ENCODE assay signal across 11 mouse cellular contexts in genomic region chr16:23250556-23251444, GRCm38 (mm10). TPM values are rescaled to one million over a fixed set of nuclear protein-coding genes. Genes with fewer than 3 reads are reported as not detected.
A peak's percentile ranks its signal among the peaks of the same experiment; 100 is the strongest.
DNase-seq lines count a peak whose midpoint lies in the region; ATAC-seq and TF ChIP-seq lines count a peak whose summit lies in the region.
"Had no signal": no experiment of that assay in that cellular context is flagged by ENCODE, and none has a peak within 500 bp of the region (broad histone marks: within the 10 kb centered on the region; RNA-seq: fewer than 3 reads in every experiment).

No protein-coding gene starts in this region.

- H3K4me1 ChIP-seq in forebrain, embryonic 10.5 days, result peaks cover 57% of the 10 kb centered on the region
- H3K4me1 ChIP-seq in forebrain, embryonic 11.5 days (replicated peaks; ENCODE audit: control insufficient read depth, insufficient read depth, low read length), result peaks cover 11% of the 10 kb centered on the region; the same call in 1 of the 2 replicates
- H3K4me1 ChIP-seq in limb, embryonic 14.5 days (ENCODE audit: control insufficient read depth, insufficient read depth, low read length), result peaks cover 28% of the 10 kb centered on the region
- H3K4me1 ChIP-seq in stomach, postnatal 0 days (replicated peaks; ENCODE audit: control insufficient read depth, insufficient read depth), result no peaks in the 10 kb centered on the region
- H3K4me1 ChIP-seq in heart, embryonic 11.5 days (ENCODE audit: control insufficient read depth, insufficient read depth, low read length), result peaks cover 10% of the 10 kb centered on the region
- H3K4me1 ChIP-seq: liver, embryonic 15.5 days had no signal

- H3K4me2 ChIP-seq in forebrain, embryonic 11.5 days (ENCODE audit: low read depth, low read length, severe bottlenecking), result no peak overlapping the region
- no peak overlapping the region for H3K4me2 ChIP-seq in limb, embryonic 14.5 days (replicated peaks; ENCODE audit: low read depth, low read length, severe bottlenecking)
- no peak overlapping the region for H3K4me2 ChIP-seq in stomach, postnatal 0 days (replicated peaks; ENCODE audit: low read depth)
- no peak overlapping the region for H3K4me2 ChIP-seq in heart, embryonic 11.5 days
- H3K4me2 ChIP-seq: liver, embryonic 15.5 days had no signal

- peaks cover 45% of the 10 kb centered on the region for H3K27me3 ChIP-seq in forebrain, embryonic 10.5 days (ENCODE audit: poor library complexity, severe bottlenecking)
- H3K27me3 ChIP-seq in forebrain, embryonic 11.5 days (ENCODE audit: control insufficient read depth, insufficient read depth, low read length), result no peaks in the 10 kb centered on the region
- no peaks in the 10 kb centered on the region for H3K27me3 ChIP-seq in limb, embryonic 14.5 days (ENCODE audit: control insufficient read depth, insufficient read depth, low read length)
- H3K27me3 ChIP-seq in stomach, postnatal 0 days (ENCODE audit: control insufficient read depth, insufficient read depth, low read length), result no peaks in the 10 kb centered on the region
- H3K27me3 ChIP-seq in heart, embryonic 11.5 days (ENCODE audit: control insufficient read depth, insufficient read depth, low read length), result peaks cover 35% of the 10 kb centered on the region
- H3K27me3 ChIP-seq: liver, embryonic 15.5 days had no signal

- no peak overlapping the region for H3K4me3 ChIP-seq in forebrain, embryonic 10.5 days
- no peak overlapping the region for H3K4me3 ChIP-seq in forebrain, embryonic 11.5 days (ENCODE audit: low read depth, low read length)
- no peak overlapping the region for H3K4me3 ChIP-seq in limb, embryonic 14.5 days (replicated peaks; ENCODE audit: low read length)
- no peak overlapping the region for H3K4me3 ChIP-seq in stomach, postnatal 0 days (ENCODE audit: low read depth, low read length)
- H3K4me3 ChIP-seq in heart, embryonic 11.5 days (ENCODE audit: low read depth, low read length), result no peak overlapping the region
- H3K4me3 ChIP-seq: liver, embryonic 15.5 days had no signal

- H3K9ac ChIP-seq in forebrain, embryonic 11.5 days (ENCODE audit: low read length), result no peak overlapping the region
- no peak overlapping the region for H3K9ac ChIP-seq in limb, embryonic 14.5 days (ENCODE audit: low read depth, low read length, severe bottlenecking)
- no peak overlapping the region for H3K9ac ChIP-seq in stomach, postnatal 0 days (ENCODE audit: low read length)
- no peak overlapping the region for H3K9ac ChIP-seq in heart, embryonic 11.5 days (ENCODE audit: low read depth, low read length)
- H3K9ac ChIP-seq: liver, embryonic 15.5 days had no signal

- no peak for TF ChIP-seq EP300 in stomach, postnatal 0 days (optimal IDR thresholded peaks at IDR 0.05)

- TF ChIP-seq POLR2A in limb, embryonic 14.5 days (IDR thresholded peaks at IDR 0.05; ENCODE audit: borderline replicate concordance, extremely low read depth, insufficient read depth, insufficient read length), result no peak

- peak overlapping the region; percentile 67 for H3K27ac ChIP-seq in forebrain, embryonic 10.5 days
- no peak overlapping the region for H3K27ac ChIP-seq in forebrain, embryonic 11.5 days (ENCODE audit: low read depth, low read length)
- H3K27ac ChIP-seq in limb, embryonic 14.5 days (replicated peaks; ENCODE audit: low read depth, low read length), result no peak overlapping the region
- H3K27ac ChIP-seq in stomach, postnatal 0 days (replicated peaks), result no peak overlapping the region
- H3K27ac ChIP-seq in heart, embryonic 11.5 days (ENCODE audit: low read depth, low read length), result no peak overlapping the region
- H3K27ac ChIP-seq: liver, embryonic 15.5 days had no signal

- no peak for DNase-seq in forebrain, embryonic 10.5 days (ENCODE audit: extremely low spot score, low spot score)
- DNase-seq in forebrain, embryonic 11.5 days (ENCODE audit: low spot score), result no peak
- DNase-seq in retina, embryonic 14.5 days (ENCODE audit: low spot score), result peak; percentile 43
- DNase-seq in retina, postnatal 1 day, result no peak
- DNase-seq in limb, embryonic 14.5 days (ENCODE audit: low spot score), result no peak
- no peak for DNase-seq in stomach, postnatal 0 days (ENCODE audit: low spot score)
- no peak for DNase-seq in thymus, postnatal 4 days
- DNase-seq: cerebellum, adult 8-10 months; kidney, postnatal 36 days had no signal

- peaks cover 4% of the 10 kb centered on the region; the same call in 1 of the 2 replicates for H3K36me3 ChIP-seq in forebrain, embryonic 10.5 days (replicated peaks)
- H3K36me3 ChIP-seq in forebrain, embryonic 11.5 days (ENCODE audit: control insufficient read depth, insufficient read depth, low read length), result no peaks in the 10 kb centered on the region
- H3K36me3 ChIP-seq in limb, embryonic 14.5 days (ENCODE audit: control insufficient read depth, insufficient read depth, low read length), result no peaks in the 10 kb centered on the region
- H3K36me3 ChIP-seq in stomach, postnatal 0 days (ENCODE audit: control insufficient read depth, insufficient read depth, low read length), result no peaks in the 10 kb centered on the region
- no peaks in the 10 kb centered on the region for H3K36me3 ChIP-seq in heart, embryonic 11.5 days (ENCODE audit: control insufficient read depth, insufficient read depth, low read length)
- H3K36me3 ChIP-seq: liver, embryonic 15.5 days had no signal

- no peak for ATAC-seq in forebrain, embryonic 11.5 days (replicated peaks; ENCODE audit: low FRiP score)
- peak; percentile 20; the same call in 1 of the 2 replicates for ATAC-seq in limb, embryonic 14.5 days (ENCODE audit: low FRiP score, low read depth)
- peak; percentile 66; the same call in 1 of the 2 replicates for ATAC-seq in stomach, postnatal 0 days (ENCODE audit: low FRiP score, low TSS enrichment)
- no peak; the same call in 1 of the 2 replicates for ATAC-seq in heart, embryonic 11.5 days (replicated peaks; ENCODE audit: insufficient number of reproducible peaks, low FRiP score, low TSS enrichment)

- H3K9me3 ChIP-seq in forebrain, embryonic 10.5 days, result no peaks in the 10 kb centered on the region
- H3K9me3 ChIP-seq in forebrain, embryonic 11.5 days (ENCODE audit: control insufficient read depth, low read length), result no peaks in the 10 kb centered on the region
- no peaks in the 10 kb centered on the region for H3K9me3 ChIP-seq in limb, embryonic 14.5 days (ENCODE audit: control insufficient read depth, low read length)
- H3K9me3 ChIP-seq in stomach, postnatal 0 days (ENCODE audit: control insufficient read depth, low read length), result no peaks in the 10 kb centered on the region
- H3K9me3 ChIP-seq in heart, embryonic 11.5 days (replicated peaks; ENCODE audit: control insufficient read depth, low read length), result no peaks in the 10 kb centered on the region
- H3K9me3 ChIP-seq: liver, embryonic 15.5 days had no signal

- 53% methylated on average over 15 of the region's 15 CpGs for WGBS in forebrain, embryonic 10.5 days
- WGBS in forebrain, embryonic 11.5 days, result 47% methylated on average over 15 of the region's 15 CpGs
- WGBS in limb, embryonic 14.5 days, result 45% methylated on average over 15 of the region's 15 CpGs
- WGBS in stomach, postnatal 0 days, result 37% methylated on average over 15 of the region's 15 CpGs
- WGBS in heart, embryonic 11.5 days (ENCODE audit: insufficient replicate concordance), result 43% methylated on average over 15 of the region's 15 CpGs

- no peak for TF ChIP-seq CTCF in stomach, postnatal 0 days (IDR thresholded peaks at IDR 0.05; ENCODE audit: low read depth)

RNA-seq across cellular contexts. Expression of gene St6gal1, which starts 26.3 kb away (rescaled TPM):
- polyA plus RNA-seq in forebrain, embryonic 10.5 days (2016; fragmentation: Nextera tagmentation; extraction: Ambion mirVana), result 18.4 and 19.7 TPM in 2 replicates
- 24.7 TPM in 2 replicates for polyA plus RNA-seq in forebrain, embryonic 11.5 days (2014; fragmentation: Nextera tagmentation; extraction: Ambion mirVana)
- 13.3 and 14.7 TPM in 2 replicates for polyA plus RNA-seq in limb, embryonic 14.5 days (2012; rRNA removed)
- polyA plus RNA-seq in limb, embryonic 14.5 days (2014; fragmentation: Nextera tagmentation; extraction: Ambion mirVana), result 16.8 and 20.6 TPM in 2 replicates
- 7.7 and 7.9 TPM in 2 replicates for polyA plus RNA-seq in stomach, postnatal 0 days (2015; fragmentation: Nextera tagmentation; extraction: Ambion mirVana)
- 16.3 and 18.5 TPM in 2 replicates for polyA plus RNA-seq in heart, embryonic 11.5 days (2014; fragmentation: Nextera tagmentation; extraction: Ambion mirVana)

Comparison
In these comparisons a context has a peak if more than half of its experiments do, and no peak if none do; other contexts are left out.
1. ATAC-seq: peak in limb, embryonic 14.5 days (single experiment) and stomach, postnatal 0 days (single experiment); none in forebrain, embryonic 11.5 days (single experiment) and heart, embryonic 11.5 days (single experiment).